Mouse (Mus musculus): ENCODE results near the gene Vps45.
"Not testable (repeated sequence)": the region's sequence is repeated elsewhere in the genome, so short reads cannot be mapped to it uniquely, and the experiment has no call there.

Gene Vps45

GRCm38 (mm10) chr3:95972251-95972872, 85.9 kb downstream of the Vps45 start:
- no peak for DNase-seq (ENCODE audit: low spot score)

GRCm38 (mm10) chr3:95970661-95971060, 87.6 kb downstream of the Vps45 start:
- not testable (repeated sequence) for DNase-seq (ENCODE audit: low spot score)

- no peak for DNase-seq (ENCODE audit: low spot score)
These were observed 89.0 kb downstream of the Vps45 start for GRCm38 (mm10) chr3:95969277-95969676.

- DNase-seq (ENCODE audit: low spot score) = peak; percentile 57
These were observed 92.5 kb downstream of the Vps45 start for GRCm38 (mm10) chr3:95965518-95966451.

- no peak for DNase-seq (ENCODE audit: low spot score)
These were observed 94.6 kb downstream of the Vps45 start for GRCm38 (mm10) chr3:95963681-95964080.

GRCm38 (mm10) chr3:95963230-95963629, 95.0 kb downstream of the Vps45 start:
- DNase-seq (ENCODE audit: low spot score) = no peak

- DNase-seq (ENCODE audit: low spot score) = not testable (repeated sequence)
These were observed 96.1 kb downstream of the Vps45 start for GRCm38 (mm10) chr3:95962182-95962581.

GRCm38 (mm10) chr3:95959807-95960206, 98.5 kb downstream of the Vps45 start:
- no peak for DNase-seq (ENCODE audit: low spot score)

GRCm38 (mm10) chr3:95959082-95959481, 99.2 kb downstream of the Vps45 start:
- DNase-seq (ENCODE audit: low spot score) = no peak

GRCm38 (mm10) chr3:95957359-95958148, 100.7 kb downstream of the Vps45 start:
- DNase-seq (ENCODE audit: low spot score) = no peak

GRCm38 (mm10) chr3:95955318-95955717, 102.9 kb downstream of the Vps45 start:
- DNase-seq (ENCODE audit: low spot score) = no peak

- DNase-seq (ENCODE audit: low spot score) = not testable (repeated sequence)
These were observed 103.6 kb downstream of the Vps45 start for GRCm38 (mm10) chr3:95954648-95955173.

- no peak for DNase-seq (ENCODE audit: low spot score)
These were observed 104.7 kb downstream of the Vps45 start for GRCm38 (mm10) chr3:95953522-95953921.

GRCm38 (mm10) chr3:95953023-95953422, 105.2 kb downstream of the Vps45 start:
- no peak for DNase-seq (ENCODE audit: low spot score)

- DNase-seq (ENCODE audit: low spot score) = not testable (repeated sequence)
These were observed 106.7 kb downstream of the Vps45 start for GRCm38 (mm10) chr3:95951566-95951965.

- peak; percentile 88 for DNase-seq (ENCODE audit: low spot score)
These were observed 107.3 kb downstream of the Vps45 start for GRCm38 (mm10) chr3:95950763-95951551.
